Mouse (Mus musculus) gastrocnemius, postnatal 4 days (tissue): ENCODE data around the gene Prss57. TPM values are rescaled to one million over a fixed set of nuclear protein-coding genes. Genes with fewer than 3 reads are reported as not detected.
"Not testable (repeated sequence)": the region's sequence is repeated elsewhere in the genome, so short reads cannot be mapped to it uniquely, and the experiment has no call there.

Experiments
- DNase-seq, 2 experiments: peaks; one replicate each; pipeline ENCODE4 v3.0.0; 2021 to 2022; ENCODE audit warnings: low spot score in 2 of 2, mixed read lengths in 2 of 2
- total RNA-seq, 2 experiments: library from RNA; stranded (reverse); gene quantifications; 2 replicates each; pipeline ENCODE4 v1.2.3; 2021

The Prss57 gene
- total RNA-seq, 2 experiments from 2014 or later = not detected

DNA sequence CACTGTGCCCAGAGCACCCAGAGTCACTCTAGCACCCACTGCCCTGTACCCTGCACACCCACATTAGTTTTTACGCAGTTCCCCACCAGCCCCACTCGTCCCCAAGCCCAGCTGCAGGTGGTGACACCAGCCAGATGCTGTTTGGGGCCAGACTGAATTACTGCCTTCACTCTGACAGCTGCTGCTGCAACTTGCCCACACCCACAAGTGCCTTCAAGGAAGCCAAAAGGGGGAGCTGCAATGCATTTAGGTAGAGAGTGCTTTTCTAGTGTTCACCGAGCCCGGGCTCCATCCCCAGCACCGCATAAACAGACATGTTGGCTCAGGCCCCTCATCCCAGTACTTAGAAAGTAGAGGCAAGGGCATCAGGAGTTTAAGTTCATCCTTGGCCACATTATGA, 8.8 kb downstream of the Prss57 start:
- DNase-seq = no peak

DNA sequence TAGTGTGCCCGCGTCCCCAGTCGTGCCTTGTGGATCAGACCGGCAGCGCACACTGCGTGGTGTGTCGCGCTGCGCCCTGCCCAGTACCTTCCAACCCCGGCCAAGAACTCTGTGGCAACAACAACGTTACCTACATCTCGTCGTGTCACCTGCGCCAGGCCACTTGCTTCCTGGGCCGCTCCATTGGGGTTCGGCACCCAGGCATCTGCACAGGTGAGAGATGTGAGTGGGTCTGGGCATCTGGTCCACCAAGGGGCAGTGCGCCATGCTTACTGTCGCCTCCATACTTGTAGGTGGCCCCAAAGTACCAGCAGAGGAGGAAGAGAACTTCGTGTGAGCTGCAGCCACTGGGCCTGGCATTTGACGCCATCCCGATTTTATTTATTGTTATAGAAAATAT, 9.6 kb downstream of the Prss57 start:
- DNase-seq = no peak

DNA sequence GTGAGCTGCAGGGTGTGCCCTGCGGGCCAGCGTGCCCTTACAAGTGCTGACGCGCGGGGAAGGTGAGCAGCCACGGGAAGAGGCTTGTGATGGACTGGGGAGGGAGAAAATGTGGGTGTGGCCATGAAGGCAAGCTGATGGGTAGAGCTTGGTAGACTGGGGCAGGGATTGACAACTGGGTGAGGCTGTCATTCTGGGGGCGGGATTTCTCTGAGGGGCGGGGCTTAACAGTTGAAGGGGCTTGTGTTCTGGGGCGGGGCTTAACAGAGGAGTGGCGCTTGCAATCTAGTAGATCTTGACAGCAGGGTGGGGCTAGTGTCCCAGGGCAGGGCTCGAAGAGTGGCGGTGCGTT, 10.1 kb downstream of the Prss57 start:
- no peak for DNase-seq

DNA sequence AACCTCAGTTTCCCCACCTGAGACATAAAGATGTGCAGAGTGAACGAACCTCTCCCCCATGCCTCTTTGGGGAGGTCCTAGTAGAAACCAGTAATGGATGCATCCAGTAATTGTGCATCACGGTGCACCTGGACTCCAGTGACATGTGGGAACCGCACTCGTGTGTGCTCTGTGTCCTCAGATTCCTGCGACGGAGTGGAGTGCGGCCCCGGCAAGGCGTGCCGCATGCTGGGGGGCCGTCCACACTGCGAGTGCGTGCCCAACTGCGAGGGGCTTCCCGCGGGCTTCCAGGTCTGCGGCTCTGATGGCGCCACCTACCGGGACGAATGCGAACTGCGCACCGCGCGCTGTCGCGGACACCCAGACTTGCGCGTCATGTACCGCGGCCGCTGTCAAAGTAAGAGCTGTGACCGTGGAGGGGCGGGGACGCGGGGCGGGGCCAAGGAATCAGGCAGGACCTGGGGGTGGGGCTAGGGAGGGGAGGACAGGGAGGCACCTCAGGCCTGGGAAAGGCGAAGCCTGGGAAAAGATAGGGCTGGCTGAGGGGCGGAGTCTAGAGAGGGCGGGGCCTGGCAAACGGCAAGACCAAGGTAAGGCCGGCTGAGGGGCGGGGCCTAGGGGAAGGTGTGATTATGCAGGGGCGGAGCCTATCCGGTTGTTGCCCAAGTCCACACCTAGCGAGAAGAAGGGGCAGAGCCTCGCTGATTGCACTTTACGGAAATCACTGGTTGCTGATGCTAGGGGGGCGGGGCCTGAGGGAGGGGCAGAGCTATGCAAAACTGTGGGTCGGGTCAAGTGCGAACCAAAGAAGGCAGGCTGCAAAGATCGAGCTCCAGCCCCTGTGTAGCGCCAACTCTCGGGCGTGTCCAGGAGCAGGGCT, 10.7 kb downstream of the Prss57 start:
- peak; percentile 82 to 88 for DNase-seq

DNA sequence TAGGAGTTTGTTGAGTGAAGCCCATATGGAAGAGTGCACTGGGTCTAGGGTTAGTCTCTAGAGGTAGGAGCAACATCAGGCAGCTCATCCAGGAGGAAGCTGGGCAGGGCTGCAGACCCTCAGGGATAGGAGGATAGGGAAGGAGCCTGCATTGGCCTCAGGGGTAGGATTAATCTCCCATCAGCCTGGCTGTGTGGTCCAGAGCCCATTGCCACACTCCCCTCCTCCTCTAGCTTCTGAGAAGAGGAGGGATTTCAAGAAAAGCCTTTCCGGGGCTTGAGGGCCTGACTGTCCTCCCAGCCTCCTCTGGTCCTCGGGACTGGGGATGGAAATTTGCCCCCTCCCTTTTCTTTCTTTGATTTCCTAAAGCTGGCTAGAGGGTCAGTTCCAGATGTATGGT, 11.6 kb downstream of the Prss57 start:
- no peak for DNase-seq

DNA sequence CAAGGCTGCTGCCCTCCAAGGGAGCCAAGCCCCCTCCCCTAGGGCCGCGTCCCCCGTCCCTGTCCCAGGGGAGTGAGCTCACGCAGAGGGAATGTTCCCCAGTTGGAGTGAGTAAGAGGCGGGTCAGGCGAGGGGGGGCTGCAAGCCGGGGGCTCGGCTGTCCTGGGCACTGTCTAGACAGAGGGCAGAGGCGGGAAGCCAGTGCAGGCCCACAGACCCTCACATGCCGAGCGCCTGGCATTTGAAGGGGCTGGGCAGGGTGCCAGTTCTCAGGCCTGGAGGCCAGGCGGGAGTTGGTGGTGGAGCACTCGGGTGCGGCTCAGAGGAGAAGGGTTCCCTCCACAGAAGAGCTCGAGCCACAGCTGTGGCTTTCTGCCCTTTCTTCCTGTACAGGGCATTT, 12.8 kb downstream of the Prss57 start:
- peak in 1 of 2 experiments; percentile 54 for DNase-seq

DNA sequence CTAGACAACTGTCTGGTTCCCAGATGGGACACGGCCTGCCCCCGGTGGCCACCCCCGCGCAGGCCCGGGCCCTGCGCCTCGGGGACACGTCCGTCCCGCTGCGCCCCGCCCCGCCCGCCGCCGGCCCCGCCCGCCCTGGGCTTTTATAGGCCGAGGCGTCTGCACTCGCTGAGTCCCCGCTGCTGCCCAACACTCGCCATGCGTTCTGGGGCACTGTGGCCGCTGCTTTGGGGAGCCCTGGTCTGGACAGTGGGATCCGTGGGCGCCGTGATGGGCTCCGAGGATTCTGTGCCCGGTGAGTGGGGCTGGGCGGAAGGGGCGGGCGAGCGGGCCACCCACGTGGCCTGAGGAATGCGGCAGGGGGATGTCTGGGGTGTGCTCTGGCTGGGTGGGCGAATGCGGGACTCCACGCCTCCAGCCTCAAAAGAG, 13.6 kb downstream of the Prss57 start, which contains the start of gene Fstl3:
Gene Fstl3 (plus strand): TSS at position 170 of the 429 bp plus-strand sequence.
- no peak for DNase-seq

DNA sequence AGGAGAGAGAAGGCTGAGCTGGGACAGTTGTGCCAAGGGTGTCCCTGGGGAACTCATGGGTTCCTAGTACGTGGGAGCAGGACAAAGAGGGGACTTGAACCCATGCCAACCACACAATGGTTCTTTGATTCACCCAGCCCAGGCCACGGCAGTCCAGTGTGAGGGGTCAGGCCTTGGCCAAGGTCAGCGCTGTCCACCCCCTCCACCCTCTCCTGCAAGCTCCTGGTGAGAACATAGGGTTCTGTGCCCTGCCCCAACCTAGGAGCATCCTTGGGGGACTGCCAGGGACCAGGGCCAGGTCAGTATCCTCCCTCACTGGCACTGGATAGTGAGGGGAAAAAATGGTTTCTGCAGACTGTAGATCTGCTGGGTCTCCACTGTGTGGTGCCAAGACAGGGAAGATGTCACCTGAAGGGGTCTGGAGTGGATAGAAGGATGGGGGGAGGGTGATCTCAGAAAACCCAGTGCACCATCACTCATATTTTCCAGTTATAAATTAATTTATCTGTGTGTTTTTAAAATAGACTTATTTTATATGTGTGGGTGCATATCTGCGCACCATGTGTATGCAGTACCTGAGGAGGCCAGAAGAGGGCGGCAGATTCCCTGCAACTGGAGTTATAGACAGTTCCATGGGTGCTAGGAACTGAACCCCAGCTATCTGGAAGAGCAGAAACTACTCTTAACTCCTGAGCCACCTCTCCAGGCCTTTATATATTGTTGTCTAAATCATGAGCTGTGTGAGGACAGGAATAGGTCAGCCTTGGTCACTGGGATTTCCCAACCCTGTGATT, 16.1 kb downstream of the Prss57 start:
- DNase-seq = no peak

DNA sequence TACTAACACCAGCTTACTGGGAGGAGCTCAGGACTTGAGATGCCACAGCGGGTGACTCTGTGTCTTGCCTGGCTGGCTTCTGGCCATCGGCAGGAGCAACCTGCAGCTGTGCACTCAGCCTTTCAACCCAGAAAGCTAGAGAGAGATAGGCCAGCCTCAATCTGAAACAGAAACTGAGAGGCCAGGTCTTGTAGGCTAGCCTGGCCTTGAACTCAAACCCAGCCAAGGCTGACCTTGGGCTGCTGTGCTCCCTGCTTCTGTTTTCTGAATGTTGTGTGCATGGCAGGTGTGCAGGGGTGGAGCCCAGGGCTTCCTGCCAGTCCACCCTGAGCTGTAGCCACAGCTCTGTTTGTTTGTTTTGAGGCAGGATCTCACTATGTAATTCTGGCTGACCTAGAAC, 17.6 kb downstream of the Prss57 start:
- no peak for DNase-seq

DNA sequence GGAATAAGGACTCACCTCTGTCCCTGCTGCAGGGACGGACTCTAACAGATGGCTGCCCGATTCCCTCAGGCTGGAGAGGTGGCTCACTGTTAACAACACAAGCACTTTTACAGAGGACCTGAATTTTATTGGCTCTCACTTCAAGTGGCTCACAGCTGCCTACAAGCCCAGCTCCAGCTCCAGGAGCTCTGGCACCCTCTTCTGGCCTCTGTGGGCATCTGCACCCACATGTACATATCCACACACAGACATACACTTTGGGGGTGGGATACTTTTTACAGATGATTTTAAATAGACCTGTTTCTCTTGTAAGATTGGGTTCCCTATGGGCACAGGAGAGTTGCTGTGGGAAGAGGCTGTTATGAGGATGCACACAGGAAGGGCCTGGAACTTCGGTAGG, 18.4 kb downstream of the Prss57 start:
- DNase-seq = no peak

DNA sequence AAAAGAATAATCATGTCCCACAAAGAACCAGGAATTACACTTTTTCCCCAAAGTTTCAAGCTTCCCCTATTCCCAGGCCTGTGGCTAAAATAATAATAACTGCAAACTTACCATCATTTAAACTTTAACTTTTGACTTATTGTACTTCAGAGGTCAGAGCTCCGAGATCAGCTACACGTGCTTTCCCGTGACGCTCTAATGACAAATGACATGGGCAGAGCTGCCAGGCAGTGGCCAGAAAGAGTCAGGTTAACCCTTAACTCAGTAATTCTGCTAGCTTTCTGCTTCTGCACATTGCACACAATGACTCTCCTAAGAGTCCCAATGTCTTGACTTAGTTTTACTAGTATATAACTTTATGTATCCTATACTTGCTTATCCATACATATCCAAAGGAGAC, 21.4 kb downstream of the Prss57 start:
- DNase-seq = no peak

DNA sequence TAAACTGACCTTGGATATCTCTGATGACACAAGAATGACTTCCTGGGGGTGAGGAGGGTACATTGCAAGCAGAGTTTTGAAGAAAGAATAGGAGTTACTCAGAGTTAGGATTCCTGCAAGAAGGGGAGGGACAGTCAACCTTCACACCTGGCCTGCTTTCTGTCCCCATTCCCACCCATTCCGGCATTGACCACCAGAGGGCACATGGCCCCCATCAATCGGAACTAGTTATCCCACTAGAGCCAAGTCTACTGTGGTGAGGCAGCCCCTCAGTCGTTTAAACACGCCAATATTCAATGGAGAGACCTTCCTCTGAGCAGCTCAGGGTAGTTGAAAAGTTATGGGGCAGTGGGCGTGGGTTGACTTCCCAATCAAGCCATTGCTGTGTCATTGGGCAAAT, 22.4 kb downstream of the Prss57 start:
- DNase-seq = peak in 1 of 2 experiments; percentile 65

DNA sequence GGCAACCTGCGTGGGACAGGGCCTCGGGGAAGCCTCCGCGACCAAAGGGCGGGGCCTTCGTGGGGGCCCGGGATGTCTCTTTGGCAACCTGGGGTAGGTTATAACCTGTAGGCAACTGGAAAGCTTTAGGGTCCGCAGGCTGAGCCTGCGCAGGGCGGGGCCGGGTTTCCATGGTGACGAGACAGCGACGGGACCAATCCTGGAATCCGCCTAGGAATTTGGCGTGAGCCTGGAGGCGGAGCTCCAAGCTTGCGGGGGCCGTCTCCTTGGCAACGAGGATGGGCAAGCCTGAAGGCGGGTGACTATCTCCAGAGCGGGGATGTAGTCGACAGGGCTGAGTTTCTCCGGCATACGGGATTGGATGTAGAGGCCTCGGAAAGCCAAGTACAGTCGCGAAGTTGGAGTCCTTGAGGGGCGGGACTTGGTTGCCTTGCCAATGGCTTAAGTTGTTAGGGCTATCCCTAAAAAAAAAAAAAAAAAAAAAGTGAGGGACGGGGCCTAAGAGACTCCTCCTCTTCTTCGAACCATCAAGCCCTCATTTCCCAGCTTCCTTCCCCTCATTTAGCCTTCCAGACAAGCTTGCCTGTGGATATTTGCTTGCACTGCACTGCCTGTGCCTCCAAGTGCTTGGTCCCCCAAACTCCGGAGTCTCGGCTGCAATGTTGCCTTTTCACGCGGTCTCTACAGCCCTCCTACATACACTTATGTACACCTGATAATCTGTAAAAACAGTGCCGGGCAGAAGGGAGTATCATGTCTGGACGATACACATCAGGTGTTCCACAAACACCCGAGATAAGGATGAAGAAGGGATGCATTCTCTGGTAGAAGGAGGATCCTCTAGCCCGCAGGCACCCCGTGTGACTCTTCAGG, 23.2 kb downstream of the Prss57 start:
- peak; percentile 89 to 95 for DNase-seq

DNA sequence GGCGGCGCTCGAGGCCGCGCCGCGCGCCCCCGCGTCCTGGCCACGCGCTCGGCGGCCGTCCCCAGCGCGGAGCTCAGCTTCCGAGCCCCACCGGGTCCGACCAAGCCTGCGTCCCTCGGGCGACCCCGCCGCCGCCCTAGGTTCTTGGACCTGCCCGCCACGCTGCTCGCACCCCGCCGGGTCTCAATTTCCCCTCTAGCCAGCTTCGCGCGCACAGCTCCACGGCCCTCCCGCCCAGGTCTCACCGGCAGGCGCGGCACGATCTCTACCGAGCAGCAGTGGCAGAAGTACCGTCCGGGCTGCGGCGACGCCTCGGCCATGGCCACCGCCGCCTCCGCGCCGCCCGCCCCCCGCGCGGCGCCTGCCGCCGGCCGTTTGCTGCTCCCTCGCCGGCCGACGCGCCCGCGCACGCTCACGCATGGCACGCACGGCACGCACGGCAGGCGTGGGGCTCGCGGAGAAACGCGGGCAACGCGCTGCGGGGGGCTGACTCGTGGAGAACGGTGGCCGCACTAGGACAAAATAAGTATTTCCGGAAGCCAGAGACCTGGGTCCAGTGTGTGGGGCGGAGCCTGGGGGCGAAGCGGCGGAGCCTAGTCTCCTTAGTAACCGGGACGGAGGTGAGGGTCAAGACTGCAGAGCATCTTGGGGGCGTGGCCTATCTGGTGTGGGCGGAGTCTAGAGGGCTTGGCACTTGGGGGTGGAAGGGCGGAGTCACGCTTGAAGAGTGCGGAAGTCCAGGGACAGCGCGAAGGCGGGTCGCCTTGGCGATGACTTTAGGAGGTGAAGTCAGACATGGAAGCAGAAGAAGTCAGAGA, 24.0 kb downstream of the Prss57 start, which contains the start of gene Rnf126:
Gene Rnf126 (minus strand): TSS at position 445 of the 818 bp plus-strand sequence.
- DNase-seq = peak; percentile 95 to 98

DNA sequence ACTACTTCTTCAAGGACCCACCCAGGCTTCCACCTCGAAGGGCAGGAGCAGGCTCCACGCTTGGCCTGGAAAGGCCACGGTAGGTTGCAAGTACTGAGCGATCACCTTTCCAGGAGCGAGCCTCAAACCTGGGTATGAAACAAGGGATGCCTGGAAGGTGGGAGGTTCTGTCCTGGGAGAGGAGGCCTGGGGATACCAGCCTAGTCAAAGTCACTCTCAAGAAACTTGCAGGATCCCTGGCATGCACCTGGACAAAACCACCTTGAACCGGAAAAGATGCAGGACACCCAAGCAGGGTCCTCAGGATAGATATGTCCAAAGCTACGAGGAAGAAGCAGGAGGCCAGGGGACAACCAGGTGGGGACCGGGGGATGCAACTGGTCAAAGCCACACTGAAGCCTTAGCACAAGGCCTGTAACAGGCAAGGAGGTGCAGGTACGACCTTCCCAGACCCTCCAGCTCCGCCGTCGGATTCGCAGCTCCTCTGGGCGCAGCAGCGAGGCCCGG, 24.7 kb downstream of the Prss57 start:
- no peak for DNase-seq

DNA sequence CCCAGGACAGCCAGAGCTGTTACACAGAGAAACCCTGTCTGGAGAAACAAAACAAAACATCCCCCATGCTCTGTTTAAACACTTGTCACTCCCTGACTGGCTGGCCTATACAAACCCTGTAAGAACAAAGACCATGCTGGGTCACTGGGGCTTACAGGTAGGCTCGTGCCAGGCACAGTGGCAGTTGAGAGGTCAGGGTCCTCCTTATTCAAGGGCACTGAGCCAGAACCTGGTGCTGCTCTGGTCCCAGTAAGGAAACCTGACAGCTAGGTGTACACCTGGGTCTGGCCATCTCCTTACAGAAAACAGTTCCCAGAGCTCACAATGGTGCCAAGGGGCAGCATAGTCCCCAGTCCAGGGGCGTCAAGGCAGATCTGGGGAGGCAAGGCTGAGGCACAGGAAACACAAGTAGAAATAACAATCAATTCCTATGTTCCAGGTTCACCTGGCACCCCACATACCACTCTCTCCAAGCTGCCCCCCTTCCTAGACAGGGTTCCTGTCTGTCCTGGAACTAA, 25.5 kb downstream of the Prss57 start:
- no peak for DNase-seq

DNA sequence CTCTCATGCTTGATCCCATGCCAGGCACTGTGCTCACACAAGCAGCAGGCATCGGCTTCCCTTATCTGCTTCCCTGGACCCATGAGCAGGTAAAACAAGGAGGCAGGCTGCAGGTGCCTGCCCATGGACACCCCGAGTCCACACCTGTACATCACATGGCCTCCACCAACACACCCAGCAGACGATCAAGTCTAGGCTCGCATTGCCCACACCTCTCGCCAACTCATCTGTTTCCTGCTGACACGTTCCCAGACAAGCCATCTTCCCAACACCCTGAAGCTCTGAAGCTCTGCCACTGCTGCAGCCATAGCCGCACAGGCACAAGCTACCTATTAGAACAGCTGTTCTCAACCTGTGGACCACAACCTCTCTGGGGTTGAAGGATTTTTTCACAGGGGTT, 26.5 kb downstream of the Prss57 start:
- DNase-seq = no peak

DNA sequence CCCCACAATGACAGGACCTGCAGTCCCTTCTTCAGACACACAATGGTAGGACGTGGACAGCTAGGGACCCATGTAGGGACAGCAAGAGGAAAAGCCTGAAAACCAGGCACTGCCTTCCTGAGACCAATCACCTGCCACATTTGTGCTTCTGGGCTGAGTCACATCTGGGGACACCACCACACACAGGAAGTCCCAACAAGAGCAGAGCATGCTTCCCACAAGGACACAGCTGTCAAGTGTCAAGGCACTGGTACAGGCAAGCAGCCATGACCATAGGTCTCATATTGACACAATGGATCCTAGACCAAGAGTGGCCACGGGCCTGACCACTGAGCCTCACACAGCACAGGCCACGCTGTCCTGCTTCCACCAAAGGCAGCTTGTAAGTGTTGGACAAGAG, 27.9 kb downstream of the Prss57 start:
- no peak for DNase-seq

DNA sequence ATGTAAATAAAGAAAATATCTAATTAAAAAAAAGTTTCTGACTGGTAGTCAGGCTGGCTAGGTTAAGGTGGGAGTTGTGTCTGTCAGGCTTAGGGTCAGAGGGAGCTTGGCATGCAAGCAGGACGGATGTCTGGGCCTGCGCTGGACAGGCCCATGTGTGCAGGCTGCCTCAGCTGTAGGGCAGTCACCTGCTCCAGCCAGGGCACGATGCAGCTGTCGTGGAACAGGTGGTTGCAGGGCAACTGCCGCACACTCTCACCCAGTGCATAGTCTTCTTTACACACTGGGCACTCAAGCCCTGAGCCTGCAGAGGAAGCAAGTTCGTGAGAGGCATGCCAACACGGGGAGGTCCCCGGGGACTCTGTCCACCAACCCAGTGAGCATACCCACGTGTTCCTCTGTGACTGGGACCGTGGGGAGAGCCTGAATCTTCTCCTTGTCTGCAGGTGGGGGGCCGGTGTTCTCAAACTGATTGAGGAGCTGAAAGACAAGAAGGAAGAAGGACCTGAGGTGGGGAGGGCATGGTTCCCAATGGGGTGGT, 30.1 kb downstream of the Prss57 start:
- DNase-seq = no peak

DNA sequence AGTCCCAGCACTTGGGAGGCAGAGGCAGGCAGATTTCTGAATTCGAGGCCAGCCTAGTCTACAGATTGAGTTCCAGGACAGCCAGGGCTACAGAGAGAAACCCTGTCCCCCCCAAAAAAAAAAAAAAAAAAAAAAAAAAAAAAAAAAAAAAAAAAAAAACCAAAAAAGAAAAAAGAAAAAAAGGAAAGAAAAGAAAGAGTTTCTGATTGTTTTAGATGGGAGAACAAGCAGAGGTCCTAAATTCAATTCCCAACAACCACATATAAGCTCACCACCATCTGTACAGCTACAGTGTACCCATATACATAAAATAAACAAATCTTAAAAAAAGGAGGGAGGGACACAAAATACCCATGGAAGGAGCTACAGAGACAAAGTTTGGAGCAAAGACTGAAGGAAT, 31.1 kb downstream of the Prss57 start:
- DNase-seq = not testable (repeated sequence)
